Mouse (Mus musculus): ENCODE measurements around the gene Tbl1x. TPM values are rescaled to one million over a fixed set of nuclear protein-coding genes. Genes with fewer than 3 reads are reported as not detected.

Tbl1x gene
- polyA plus RNA-seq, 1 experiment from 2014 or later, result 11.6 TPM

DNA sequence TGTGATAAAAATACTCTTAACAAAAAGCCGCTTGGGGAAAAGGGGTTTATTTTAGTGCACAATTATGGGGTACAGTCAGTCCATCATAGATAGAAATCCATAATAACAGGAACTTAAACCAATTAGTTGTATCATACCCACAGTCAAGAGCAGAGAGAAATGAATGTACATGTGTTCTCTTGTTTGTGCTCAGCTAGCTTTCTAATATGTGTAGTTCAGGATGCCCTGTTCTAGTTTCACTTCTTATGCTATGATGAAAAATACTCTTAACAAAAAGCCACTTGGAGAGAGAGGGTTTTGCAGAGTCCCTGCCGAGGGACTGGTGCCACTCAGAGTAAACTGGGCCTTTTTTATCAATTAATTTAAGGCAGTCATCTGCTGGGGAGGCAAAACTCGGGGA, 101.1 kb downstream of the Tbl1x start:
- no peak overlapping the region for H3K27ac ChIP-seq (ENCODE audit: low read depth)
- no peak overlapping the region for H3K9ac ChIP-seq (replicated peaks)
- TF ChIP-seq CTCF (IDR thresholded peaks at IDR 0.05; ENCODE audit: low read depth), result no peak
- no peak overlapping the region for H3K4me3 ChIP-seq (ENCODE audit: low read depth, low read length)
- no peaks in the 10 kb centered on the region for H3K27me3 ChIP-seq (ENCODE audit: insufficient read depth, low read length)
- no peaks in the 10 kb centered on the region for H3K36me3 ChIP-seq (replicated peaks; ENCODE audit: insufficient read depth, low read length)
- 57% methylated on average over 3 of the region's 3 CpGs for WGBS (ENCODE audit: insufficient replicate concordance)
- H3K4me1 ChIP-seq (ENCODE audit: insufficient read depth), result no peaks in the 10 kb centered on the region
- DNase-seq, result no peak
- no peak for ATAC-seq
- H3K9me3 ChIP-seq (ENCODE audit: low read length), result no peaks in the 10 kb centered on the region
- no peak overlapping the region for H3K4me2 ChIP-seq (ENCODE audit: low read depth, low read length)

DNA sequence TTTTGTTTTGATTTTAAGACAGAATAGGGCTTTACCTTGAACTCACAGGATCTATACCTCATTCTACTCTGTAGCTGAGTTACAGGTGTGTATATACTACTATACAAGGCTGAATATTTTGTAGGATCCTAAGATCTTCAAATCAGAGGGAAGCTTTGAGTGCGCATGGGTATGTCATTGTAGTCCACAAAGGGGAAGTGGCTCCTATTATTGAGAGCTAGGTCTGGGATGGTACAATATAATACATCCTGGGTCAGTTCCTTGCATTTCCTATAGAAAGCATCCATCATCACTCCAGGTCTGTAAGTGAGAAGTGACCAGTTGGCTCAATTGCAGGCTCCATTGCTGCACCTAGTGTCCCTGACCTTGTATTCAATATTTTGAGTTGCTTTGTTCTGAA, 102.2 kb downstream of the Tbl1x start:
- Histone ChIP-seq H3K36me3 (replicated peaks; ENCODE audit: insufficient read depth, low read length) (no peaks in the 10 kb centered on the region), H3K27ac (ENCODE audit: low read depth) (no peak overlapping the region), H3K27me3 (ENCODE audit: insufficient read depth, low read length) (no peaks in the 10 kb centered on the region), H3K9ac (replicated peaks) (no peak overlapping the region), H3K4me1 (ENCODE audit: insufficient read depth) (no peaks in the 10 kb centered on the region), H3K4me3 (ENCODE audit: low read depth, low read length) (no peak overlapping the region), H3K4me2 (ENCODE audit: low read depth, low read length) (no peak overlapping the region), H3K9me3 (ENCODE audit: low read length) (no peaks in the 10 kb centered on the region)
- TF ChIP-seq CTCF (IDR thresholded peaks at IDR 0.05; ENCODE audit: low read depth) (no peak), EP300 (IDR thresholded peaks at IDR 0.05; ENCODE audit: low read depth) (no peak)
- ATAC-seq (no peak), DNase-seq (no peak)
- WGBS (ENCODE audit: insufficient replicate concordance), result 88% methylated on average over 1 of the region's 1 CpGs

DNA sequence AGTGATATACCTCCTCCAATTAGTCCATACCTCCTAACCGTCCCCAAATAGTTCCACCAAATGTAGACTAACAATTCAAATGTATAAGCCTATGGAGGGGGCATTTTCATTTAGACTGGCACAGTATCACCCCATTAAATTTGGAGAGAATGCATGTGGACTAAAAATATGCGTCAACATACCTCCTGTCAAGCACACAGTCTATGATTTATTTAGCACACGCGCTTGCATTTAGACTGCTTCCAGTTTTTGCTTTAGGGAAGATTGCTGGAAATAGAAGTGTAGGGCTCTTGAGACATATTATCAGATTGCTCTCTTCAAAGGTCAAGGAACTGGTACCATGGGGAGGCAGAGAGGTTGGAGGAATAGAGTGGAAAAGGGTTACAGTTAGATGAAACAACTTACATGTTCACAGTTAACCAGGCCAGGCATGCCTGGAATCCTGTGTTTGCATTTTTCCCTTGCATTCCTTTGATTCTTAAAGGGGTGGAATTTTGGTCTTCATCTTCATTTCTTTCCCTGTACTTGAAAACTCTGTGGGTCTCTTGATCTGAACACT, 105.0 kb downstream of the Tbl1x start:
- ATAC-seq (no peak), DNase-seq (no peak)
- no peak for TF ChIP-seq EP300 (IDR thresholded peaks at IDR 0.05; ENCODE audit: low read depth)
- WGBS (ENCODE audit: insufficient replicate concordance), result 76% methylated on average over 4 of the region's 4 CpGs
- Histone ChIP-seq H3K9ac (replicated peaks) (no peak overlapping the region), H3K9me3 (ENCODE audit: low read length) (no peaks in the 10 kb centered on the region), H3K36me3 (replicated peaks; ENCODE audit: insufficient read depth, low read length) (no peaks in the 10 kb centered on the region), H3K27ac (ENCODE audit: low read depth) (no peak overlapping the region), H3K27me3 (ENCODE audit: insufficient read depth, low read length) (no peaks in the 10 kb centered on the region), H3K4me3 (ENCODE audit: low read depth, low read length) (no peak overlapping the region), H3K4me1 (ENCODE audit: insufficient read depth) (no peaks in the 10 kb centered on the region), H3K4me2 (ENCODE audit: low read depth, low read length) (no peak overlapping the region)

DNA sequence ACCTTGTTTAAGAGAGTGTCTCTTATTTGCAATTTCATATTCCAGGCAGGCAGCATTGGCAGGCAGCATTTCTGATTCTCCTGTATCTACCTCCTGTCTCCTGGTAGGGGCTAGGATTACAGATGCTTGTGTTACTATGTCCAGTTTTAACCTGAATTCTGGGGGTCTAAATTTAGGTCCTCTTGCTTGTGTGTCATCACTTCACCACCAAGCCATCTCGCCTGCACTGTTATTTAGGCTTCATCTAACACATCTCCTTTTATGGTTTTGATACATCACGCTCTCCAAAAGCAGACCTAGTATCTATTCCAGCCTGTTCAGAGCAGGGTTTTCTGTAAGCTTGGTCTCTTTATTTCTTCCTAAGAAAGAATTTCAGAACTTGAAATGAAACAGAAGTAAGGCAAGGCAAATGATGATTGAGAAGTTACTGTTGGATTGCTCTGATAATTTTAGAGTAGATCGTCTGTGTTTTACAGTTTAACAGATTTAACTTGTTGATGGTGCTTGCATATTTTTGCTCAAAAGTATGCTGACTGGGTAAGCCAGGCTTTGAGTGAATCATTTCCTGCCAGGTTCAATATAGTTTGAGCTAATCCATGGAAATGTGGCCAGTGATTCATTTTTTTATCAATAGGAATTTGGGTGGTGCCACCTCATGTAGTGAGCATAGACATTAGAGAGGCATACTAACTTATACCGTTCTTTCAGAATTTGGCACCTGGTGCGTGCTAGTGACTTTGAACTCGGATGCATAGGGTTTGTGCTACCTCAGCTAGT, 106.7 kb downstream of the Tbl1x start:
- Histone ChIP-seq H3K4me1 (ENCODE audit: insufficient read depth) (no peaks in the 10 kb centered on the region), H3K27me3 (ENCODE audit: insufficient read depth, low read length) (no peaks in the 10 kb centered on the region), H3K4me2 (ENCODE audit: low read depth, low read length) (no peak overlapping the region), H3K9ac (replicated peaks) (no peak overlapping the region), H3K9me3 (ENCODE audit: low read length) (no peaks in the 10 kb centered on the region), H3K36me3 (replicated peaks; ENCODE audit: insufficient read depth, low read length) (no peaks in the 10 kb centered on the region), H3K27ac (ENCODE audit: low read depth) (no peak overlapping the region), H3K4me3 (ENCODE audit: low read depth, low read length) (no peak overlapping the region)
- DNase-seq, result no peak
- WGBS (ENCODE audit: insufficient replicate concordance), result 75% methylated on average over 6 of the region's 6 CpGs
- TF ChIP-seq CTCF (IDR thresholded peaks at IDR 0.05; ENCODE audit: low read depth) (no peak), EP300 (IDR thresholded peaks at IDR 0.05; ENCODE audit: low read depth) (no peak)
- ATAC-seq, result no peak

DNA sequence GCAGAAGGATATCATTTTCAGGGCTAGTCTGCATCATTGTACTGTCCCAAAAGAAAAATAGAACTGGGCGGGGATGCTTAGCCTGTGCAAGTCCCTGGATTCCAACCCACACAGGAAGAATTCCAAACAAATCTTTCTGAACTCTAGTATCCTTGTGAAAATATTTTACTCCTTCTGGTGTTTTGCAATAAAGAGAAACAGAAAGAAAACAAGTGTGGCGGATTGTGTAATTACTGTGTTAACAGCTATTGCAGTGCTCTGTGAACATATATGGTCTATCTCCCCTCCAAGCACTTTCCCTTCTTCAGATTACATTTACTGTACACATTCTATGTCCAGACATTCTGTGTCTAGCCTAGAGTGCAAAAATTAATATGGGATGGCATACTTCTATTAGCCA, 119.6 kb downstream of the Tbl1x start:
- Histone ChIP-seq H3K9me3 (ENCODE audit: low read length) (no peaks in the 10 kb centered on the region), H3K4me2 (ENCODE audit: low read depth, low read length) (no peak overlapping the region), H3K27ac (ENCODE audit: low read depth) (no peak overlapping the region), H3K9ac (replicated peaks) (no peak overlapping the region), H3K27me3 (ENCODE audit: insufficient read depth, low read length) (no peaks in the 10 kb centered on the region), H3K36me3 (replicated peaks; ENCODE audit: insufficient read depth, low read length) (no peaks in the 10 kb centered on the region; the same call in 1 of the 2 replicates), H3K4me1 (ENCODE audit: insufficient read depth) (no peaks in the 10 kb centered on the region), H3K4me3 (ENCODE audit: low read depth, low read length) (no peak overlapping the region)
- WGBS (ENCODE audit: insufficient replicate concordance), result 51% methylated on average over 2 of the region's 2 CpGs
- TF ChIP-seq EP300 (IDR thresholded peaks at IDR 0.05; ENCODE audit: low read depth) (no peak), CTCF (IDR thresholded peaks at IDR 0.05; ENCODE audit: low read depth) (no peak)
- ATAC-seq, result no peak
- no peak for DNase-seq

DNA sequence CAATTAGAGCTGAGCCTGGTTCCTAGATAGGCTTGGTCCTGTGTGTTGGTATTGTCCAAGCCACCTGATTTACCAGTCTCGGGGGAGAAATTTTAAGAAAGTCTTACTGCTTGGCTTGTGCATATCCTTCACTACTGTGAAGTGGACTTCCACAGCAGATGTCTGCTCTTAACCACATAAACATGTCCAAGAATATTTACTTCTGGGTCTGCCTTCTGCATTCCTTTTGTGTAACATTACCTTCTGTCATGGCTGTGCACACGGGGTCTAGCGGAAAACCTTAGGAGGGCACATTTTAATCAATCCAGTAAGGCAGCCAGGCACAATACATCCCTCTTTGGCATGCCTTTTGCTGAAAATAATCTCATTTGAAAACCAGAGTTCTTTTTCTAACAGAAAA, 125.7 kb downstream of the Tbl1x start:
- Histone ChIP-seq H3K36me3 (replicated peaks; ENCODE audit: insufficient read depth, low read length) (no peaks in the 10 kb centered on the region; the same call in 1 of the 2 replicates), H3K9ac (replicated peaks) (no peak overlapping the region), H3K4me2 (ENCODE audit: low read depth, low read length) (no peak overlapping the region), H3K9me3 (ENCODE audit: low read length) (no peaks in the 10 kb centered on the region), H3K27ac (ENCODE audit: low read depth) (no peak overlapping the region), H3K27me3 (ENCODE audit: insufficient read depth, low read length) (no peaks in the 10 kb centered on the region), H3K4me1 (ENCODE audit: insufficient read depth) (no peaks in the 10 kb centered on the region), H3K4me3 (ENCODE audit: low read depth, low read length) (no peak overlapping the region)
- WGBS (ENCODE audit: insufficient replicate concordance), result 85% methylated on average over 3 of the region's 3 CpGs
- ATAC-seq (no peak), DNase-seq (no peak)
- TF ChIP-seq EP300 (IDR thresholded peaks at IDR 0.05; ENCODE audit: low read depth) (no peak), CTCF (IDR thresholded peaks at IDR 0.05; ENCODE audit: low read depth) (no peak)
